Mouse (Mus musculus): Measurements from ENCODE around the gene Dnajc14.
A peak's percentile ranks its signal among the peaks of the same experiment; 100 is the strongest.

Dnajc14 gene

GRCm38 (mm10) chr10:128803771-128804270, at the start of gene Dnajc14:
Gene Dnajc14 (plus strand): TSS chr10:128804062.
- DNase-seq, result peak in 1 of 2 experiments; percentile 38

- no peak for DNase-seq
These were observed 31.0 kb upstream of the Dnajc14 start for GRCm38 (mm10) chr10:128772895-128773294.

- no peak for DNase-seq
These were observed 30.2 kb upstream of the Dnajc14 start for GRCm38 (mm10) chr10:128773685-128774084.

GRCm38 (mm10) chr10:128778441-128778840, 25.4 kb upstream of the Dnajc14 start:
- no peak for DNase-seq

- peak in 1 of 2 experiments; percentile 23 for DNase-seq
These were observed 24.7 kb upstream of the Dnajc14 start for GRCm38 (mm10) chr10:128779011-128779795.

- DNase-seq, result no peak
These were observed 23.7 kb upstream of the Dnajc14 start for GRCm38 (mm10) chr10:128780200-128780599.

GRCm38 (mm10) chr10:128790398-128791124, 13.3 kb upstream of the Dnajc14 start, which contains the start of gene Mmp19:
Gene Mmp19 (plus strand): TSS chr10:128790910.
- DNase-seq, result no peak

GRCm38 (mm10) chr10:128792041-128792440, 11.8 kb upstream of the Dnajc14 start:
- DNase-seq, result no peak

GRCm38 (mm10) chr10:128793258-128793657, 10.6 kb upstream of the Dnajc14 start:
- DNase-seq, result no peak

- DNase-seq, result no peak
These were observed 9.5 kb upstream of the Dnajc14 start for GRCm38 (mm10) chr10:128794391-128794790.

GRCm38 (mm10) chr10:128795581-128795980, 8.3 kb upstream of the Dnajc14 start:
- DNase-seq, result no peak

- DNase-seq, result no peak
These were observed 5.2 kb upstream of the Dnajc14 start for GRCm38 (mm10) chr10:128798676-128799075.

GRCm38 (mm10) chr10:128801981-128802495, 1.8 kb upstream of the Dnajc14 start:
- DNase-seq, result no peak

- no peak for DNase-seq
These were observed 906 bp upstream of the Dnajc14 start for GRCm38 (mm10) chr10:128802956-128803355.

GRCm38 (mm10) chr10:128803361-128803760, 501 bp upstream of the Dnajc14 start:
- no peak for DNase-seq

- peak; percentile 59 to 60 for DNase-seq
These were observed 619 bp downstream of the Dnajc14 start, which contains the start of gene Tmem198b for GRCm38 (mm10) chr10:128804271-128805091. Gene Tmem198b (minus strand): TSS chr10:128804370.

GRCm38 (mm10) chr10:128805092-128806000, 1.5 kb downstream of the Dnajc14 start:
- peak; percentile 95 to 97 for DNase-seq

- peak in 1 of 2 experiments; percentile 24 for DNase-seq
These were observed 2.2 kb downstream of the Dnajc14 start for GRCm38 (mm10) chr10:128806086-128806485.

GRCm38 (mm10) chr10:128807018-128807417, 3.2 kb downstream of the Dnajc14 start:
- DNase-seq, result no peak

GRCm38 (mm10) chr10:128817033-128817432, 13.2 kb downstream of the Dnajc14 start, which contains the start of gene Sarnp:
Gene Sarnp (plus strand): TSS chr10:128817333.
- no peak for DNase-seq

GRCm38 (mm10) chr10:128820217-128820616, 16.4 kb downstream of the Dnajc14 start:
- DNase-seq, result no peak
